Mouse (Mus musculus): ENCODE results near the gene Zic4. TPM values are rescaled to one million over a fixed set of nuclear protein-coding genes. Genes with fewer than 3 reads are reported as not detected.

Gene Zic4
- total RNA-seq (2022) = 1 to 10 TPM; 2.7 to 4.8 (median 3.5) TPM

GRCm38 (mm10) chr9:91361856-91362601 is at the start of gene Zic4:
Zic4 (plus strand) TSS chr9:91362413.
- no peak for DNase-seq (ENCODE audit: low spot score in 2 of 2)

GRCm38 (mm10) chr9:91347591-91347990 is 14.6 kb upstream of the Zic4 start:
- no peak for DNase-seq (ENCODE audit: low spot score in 2 of 2)

- DNase-seq (ENCODE audit: low spot score in 2 of 2) = no peak
Observed at GRCm38 (mm10) chr9:91348746-91349145, 13.5 kb upstream of the Zic4 start.

GRCm38 (mm10) chr9:91350211-91350791 is 11.9 kb upstream of the Zic4 start:
- no peak for DNase-seq (ENCODE audit: low spot score in 2 of 2)

- DNase-seq (ENCODE audit: low spot score in 2 of 2) = no peak
Observed at GRCm38 (mm10) chr9:91350861-91351291, 11.3 kb upstream of the Zic4 start.

DNA sequence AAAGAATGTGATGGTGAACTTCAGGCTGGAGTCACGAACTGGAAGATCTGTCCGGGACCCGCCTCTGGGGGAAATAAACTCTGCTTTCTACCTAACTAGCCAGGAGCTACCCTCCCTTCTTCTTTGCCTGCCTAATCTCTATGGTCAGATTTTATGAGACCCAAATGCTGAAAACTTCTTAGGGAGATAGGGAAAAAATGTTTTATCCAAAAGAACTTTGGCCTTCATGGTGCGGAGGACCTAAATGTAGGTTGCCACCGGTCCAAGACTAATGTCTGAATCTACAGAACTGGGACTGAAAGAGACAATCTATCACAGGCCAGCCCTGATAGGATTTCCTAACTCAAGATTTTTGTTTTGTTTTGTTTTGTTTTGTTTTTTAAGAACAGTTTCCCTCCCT is 10.9 kb upstream of the Zic4 start:
- no peak for DNase-seq (ENCODE audit: low spot score in 2 of 2)

GRCm38 (mm10) chr9:91351961-91352411 is 10.2 kb upstream of the Zic4 start:
- DNase-seq (ENCODE audit: low spot score in 2 of 2) = no peak

DNA sequence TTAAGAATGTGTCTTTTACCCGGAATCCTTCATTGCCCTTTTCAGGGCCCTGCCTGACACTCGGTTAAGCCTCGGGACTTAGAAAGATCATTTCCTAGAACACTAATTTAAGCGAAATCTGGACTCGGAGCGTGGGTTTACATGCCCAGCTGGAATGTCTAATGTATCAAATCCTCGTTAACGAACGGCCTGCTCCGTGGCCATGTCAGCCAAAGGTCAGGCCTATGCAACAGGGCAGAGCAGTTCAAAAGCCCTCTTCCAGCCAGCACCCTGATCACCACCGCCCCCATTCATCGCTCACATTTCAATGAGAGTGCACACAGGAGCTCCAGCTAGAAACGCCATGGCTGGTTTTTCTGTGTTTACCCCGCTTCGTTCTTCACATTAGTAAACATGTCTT is 9.4 kb upstream of the Zic4 start:
- DNase-seq (ENCODE audit: low spot score in 2 of 2) = no peak

DNA sequence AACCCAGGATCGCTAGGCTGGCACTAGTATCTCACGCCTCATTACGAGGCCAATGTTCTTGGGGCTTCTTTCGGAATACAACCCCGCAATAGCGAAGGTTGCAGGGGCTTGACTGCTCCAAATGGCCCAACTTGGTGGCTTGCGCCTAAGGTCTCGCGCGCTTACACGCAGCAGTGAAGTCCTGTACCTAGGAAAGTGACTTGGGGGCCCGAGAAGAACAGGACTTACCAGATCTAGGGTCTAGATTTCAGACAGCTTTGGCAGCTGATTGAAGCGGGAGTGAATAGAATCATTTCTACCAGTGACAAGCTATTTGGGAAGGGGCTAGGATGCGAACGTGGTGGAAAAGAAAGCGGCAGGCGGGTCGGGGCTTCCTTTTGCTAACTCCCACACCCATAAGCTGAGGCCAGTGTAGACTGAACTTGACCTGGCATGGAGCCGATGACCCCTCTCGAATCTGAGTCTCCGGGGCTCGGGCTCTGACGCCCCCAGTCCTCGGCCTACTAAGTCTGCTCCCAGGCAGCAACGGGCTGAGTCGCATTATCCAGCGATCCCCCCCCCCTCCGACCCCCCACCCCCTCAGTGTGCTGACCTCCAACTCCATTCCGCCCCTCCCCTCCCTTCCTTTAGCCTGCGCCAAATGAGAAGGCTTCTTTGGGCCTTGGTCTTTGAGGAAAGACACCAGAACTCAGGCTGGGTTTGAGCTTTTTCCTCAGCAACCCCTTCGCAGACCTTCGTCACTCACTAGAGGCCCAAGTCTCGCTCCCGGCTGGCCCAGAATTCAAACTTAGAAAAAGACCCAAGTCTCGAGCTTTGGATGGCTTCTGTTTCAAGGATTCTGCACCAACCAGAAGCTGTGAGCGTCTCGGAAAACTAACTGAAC is 8.4 kb upstream of the Zic4 start:
- DNase-seq (ENCODE audit: low spot score in 2 of 2) = no peak

GRCm38 (mm10) chr9:91354434-91355269 is 7.6 kb upstream of the Zic4 start:
- no peak for DNase-seq (ENCODE audit: low spot score in 2 of 2)

DNA sequence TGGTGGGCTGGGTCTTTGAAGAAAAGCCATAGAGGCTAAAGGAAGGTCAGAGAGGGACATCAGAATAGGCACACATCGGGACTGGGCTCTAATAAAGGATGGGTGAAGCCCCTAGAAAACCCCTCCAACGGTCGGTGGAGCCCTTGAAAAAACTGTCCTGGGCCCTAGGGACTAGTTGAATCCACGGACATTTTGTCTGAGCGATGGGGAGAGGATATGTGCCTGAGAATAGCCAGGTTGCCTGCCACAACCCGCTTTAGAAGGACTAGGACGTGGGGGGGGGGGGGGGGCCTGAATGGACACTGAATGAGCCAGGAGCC is 7.0 kb upstream of the Zic4 start:
- DNase-seq (ENCODE audit: low spot score in 2 of 2) = no peak

GRCm38 (mm10) chr9:91355629-91356352 is 6.4 kb upstream of the Zic4 start:
- DNase-seq (ENCODE audit: low spot score in 2 of 2) = no peak

- DNase-seq (ENCODE audit: low spot score in 2 of 2) = no peak
Observed at GRCm38 (mm10) chr9:91356353-91356740, 5.9 kb upstream of the Zic4 start.

DNA sequence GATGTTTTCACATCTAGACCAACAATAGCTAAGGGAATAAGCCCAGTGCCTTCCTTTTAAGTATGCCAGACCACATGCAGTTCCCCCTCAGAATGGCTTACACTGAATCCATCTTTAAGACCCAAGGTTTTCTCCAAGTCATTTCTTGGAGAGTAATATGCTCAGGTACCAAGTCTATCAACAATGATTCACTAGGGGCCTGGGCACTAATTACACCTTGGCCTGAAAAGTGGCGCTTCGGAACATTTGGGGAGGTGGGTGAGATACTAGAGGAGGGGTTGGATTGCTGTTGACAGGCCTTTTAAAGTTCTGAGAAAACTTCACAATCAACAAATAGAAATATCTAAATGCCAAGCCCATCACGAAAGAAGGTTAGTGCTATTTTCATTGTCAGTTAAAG is 4.9 kb upstream of the Zic4 start:
- DNase-seq (ENCODE audit: low spot score in 2 of 2) = no peak

GRCm38 (mm10) chr9:91358851-91359687 is 3.1 kb upstream of the Zic4 start:
- no peak for DNase-seq (ENCODE audit: low spot score in 2 of 2)

- DNase-seq (ENCODE audit: low spot score in 2 of 2) = no peak
Observed at GRCm38 (mm10) chr9:91360151-91361032, 1.8 kb upstream of the Zic4 start.

- DNase-seq (ENCODE audit: low spot score in 2 of 2) = no peak
Observed at GRCm38 (mm10) chr9:91361033-91361855, 969 bp upstream of the Zic4 start.
